Mouse (Mus musculus): ENCODE results near the gene Zc3h14. TPM values are rescaled to one million over a fixed set of nuclear protein-coding genes. Genes with fewer than 3 reads are reported as not detected.

The Zc3h14 gene
- total and polyA plus RNA-seq, 3 experiments: 74.9 to 429 (median 88.5) TPM

DNA sequence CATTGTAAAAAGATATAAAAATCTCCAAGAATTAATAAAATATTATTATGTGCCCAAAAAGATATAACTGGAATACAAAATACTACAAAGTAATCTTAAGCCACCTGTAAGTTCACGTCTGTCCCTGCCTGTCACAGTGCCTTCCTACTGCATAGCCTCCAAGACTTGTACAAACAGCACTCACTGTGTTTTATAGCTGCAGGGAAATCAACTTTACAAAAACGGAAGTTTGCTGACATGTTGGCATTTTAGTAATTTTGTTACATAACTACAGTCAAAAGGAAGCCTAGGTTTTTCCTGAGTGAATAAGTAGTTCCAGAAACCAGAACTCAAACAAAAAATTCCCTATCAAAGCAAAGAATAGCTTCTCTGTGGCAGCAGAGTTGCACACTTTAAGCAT lies 43.2 kb upstream of the Zc3h14 start:
- Histone ChIP-seq H3K4me3 (ENCODE audit: control insufficient read depth in 1 of 2, insufficient read depth in 1 of 2, low read depth in 2 of 2, low read length in 2 of 2) (no peak overlapping the region), H3K9ac (ENCODE audit: control insufficient read depth, low read depth, low read length, poor library complexity, severe bottlenecking) (no peak overlapping the region), H3K4me1 (ENCODE audit: control insufficient read depth in 1 of 2, insufficient read depth in 2 of 2, low read length in 2 of 2) (no peaks in the 10 kb centered on the region), H3K9me3 (replicated peaks; ENCODE audit: insufficient read depth, low read length) (no peaks in the 10 kb centered on the region), H3K27ac (ENCODE audit: control insufficient read depth, low read depth, low read length) (no peak overlapping the region), H3K79me2 (ENCODE audit: control insufficient read depth, insufficient read depth, low read length, poor library complexity) (no peaks in the 10 kb centered on the region), H3K27me3 (ENCODE audit: control insufficient read depth in 1 of 2, insufficient read depth in 2 of 2, low read length in 2 of 2) (no peaks in the 10 kb centered on the region), H3K36me3 (ENCODE audit: control insufficient read depth in 1 of 2, insufficient read depth in 2 of 2, low read length in 2 of 2) (no peaks in the 10 kb centered on the region)
- TF ChIP-seq GABPA (IDR thresholded peaks at IDR 0.05; ENCODE audit: low read depth, low read length) (no peak), EP300 (IDR thresholded peaks at IDR 0.05; ENCODE audit: low read depth in 1 of 2, low read length in 2 of 2) (no peak), ZNF384 (IDR thresholded peaks at IDR 0.05; ENCODE audit: low read depth, low read length) (no peak), ZKSCAN1 (IDR thresholded peaks at IDR 0.05; ENCODE audit: low read depth, low read length) (no peak), POLR2AphosphoS5 (IDR thresholded peaks at IDR 0.05; ENCODE audit: borderline replicate concordance, low read depth, low read length) (no peak), MEF2A (IDR thresholded peaks at IDR 0.05; ENCODE audit: extremely low read depth, insufficient replicate concordance, low read depth, low read length, poor library complexity, severe bottlenecking) (no peak), MYB (IDR thresholded peaks at IDR 0.05; ENCODE audit: low read depth, low read length) (no peak), BHLHE40 (IDR thresholded peaks at IDR 0.05; ENCODE audit: borderline replicate concordance, low read depth, low read length) (no peak), SIN3A (IDR thresholded peaks at IDR 0.05; ENCODE audit: low read length) (no peak), MAX (IDR thresholded peaks at IDR 0.05; ENCODE audit: low read length) (no peak), GATA1 (IDR thresholded peaks at IDR 0.05; ENCODE audit: low read depth, low read length) (no peak), TCF12 (IDR thresholded peaks at IDR 0.05; ENCODE audit: low read depth, low read length) (no peak)
- DNase-seq (ENCODE audit: low read depth, low spot score): no peak

DNA sequence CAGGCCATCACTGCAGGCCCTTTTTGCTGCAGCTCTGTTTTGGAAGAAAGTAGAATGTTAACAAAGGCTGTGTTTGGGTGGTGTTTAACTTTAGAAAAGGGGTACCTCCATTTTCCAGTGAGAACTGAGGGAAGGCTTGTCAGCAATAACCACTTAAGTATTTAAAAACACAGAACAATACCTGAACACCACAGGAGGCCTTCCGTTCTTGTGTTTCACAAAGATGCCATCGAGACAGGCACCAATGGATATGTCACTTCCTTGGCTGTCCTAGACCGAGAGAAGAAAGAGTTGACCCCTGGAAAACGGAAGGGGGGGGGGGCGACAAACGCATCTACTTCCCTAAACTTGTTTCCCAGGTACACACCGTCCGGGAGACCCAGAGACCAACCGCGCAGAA lies 42.8 kb upstream of the Zc3h14 start:
- Histone ChIP-seq H3K9me3 (replicated peaks; ENCODE audit: insufficient read depth, low read length) (no peaks in the 10 kb centered on the region), H3K79me2 (ENCODE audit: control insufficient read depth, insufficient read depth, low read length, poor library complexity) (no peaks in the 10 kb centered on the region), H3K27ac (ENCODE audit: control insufficient read depth, low read depth, low read length) (no peak overlapping the region), H3K4me1 (ENCODE audit: control insufficient read depth in 1 of 2, insufficient read depth in 2 of 2, low read length in 2 of 2) (no peaks in the 10 kb centered on the region), H3K9ac (ENCODE audit: control insufficient read depth, low read depth, low read length, poor library complexity, severe bottlenecking) (no peak overlapping the region), H3K36me3 (ENCODE audit: control insufficient read depth in 1 of 2, insufficient read depth in 2 of 2, low read length in 2 of 2) (no peaks in the 10 kb centered on the region), H3K4me3 (ENCODE audit: control insufficient read depth in 1 of 2, insufficient read depth in 1 of 2, low read depth in 2 of 2, low read length in 2 of 2) (no peak overlapping the region), H3K27me3 (ENCODE audit: control insufficient read depth in 1 of 2, insufficient read depth in 2 of 2, low read length in 2 of 2) (no peaks in the 10 kb centered on the region)
- no peak for DNase-seq (ENCODE audit: low read depth, low spot score)
- no peak for TF ChIP-seq GATA1 (IDR thresholded peaks at IDR 0.05; ENCODE audit: low read depth, low read length)
- no peak for TF ChIP-seq TCF12 (IDR thresholded peaks at IDR 0.05; ENCODE audit: low read depth, low read length)
- no peak for TF ChIP-seq GABPA (IDR thresholded peaks at IDR 0.05; ENCODE audit: low read depth, low read length)
- TF ChIP-seq EP300 (IDR thresholded peaks at IDR 0.05; ENCODE audit: low read depth in 1 of 2, low read length in 2 of 2): no peak
- no peak for TF ChIP-seq MYB (IDR thresholded peaks at IDR 0.05; ENCODE audit: low read depth, low read length)
- TF ChIP-seq TAL1 (IDR thresholded peaks at IDR 0.05; ENCODE audit: low read length): no peak
- no peak for TF ChIP-seq BHLHE40 (IDR thresholded peaks at IDR 0.05; ENCODE audit: borderline replicate concordance, low read depth, low read length)
- no peak for TF ChIP-seq MYC (IDR thresholded peaks at IDR 0.05; ENCODE audit: low read depth, low read length)
- TF ChIP-seq USF1 (IDR thresholded peaks at IDR 0.05; ENCODE audit: low read depth, low read length): no peak
- no peak for TF ChIP-seq MAZ (IDR thresholded peaks at IDR 0.05; ENCODE audit: low read depth, low read length)
- no peak for TF ChIP-seq JUND (IDR thresholded peaks at IDR 0.05; ENCODE audit: low read depth, low read length)
- TF ChIP-seq USF2 (IDR thresholded peaks at IDR 0.05; ENCODE audit: borderline replicate concordance in 1 of 2, insufficient read depth in 1 of 2, low read depth in 1 of 2, low read length in 2 of 2): no peak
- no peak for TF ChIP-seq HCFC1 (IDR thresholded peaks at IDR 0.05; ENCODE audit: low read depth, low read length)
- TF ChIP-seq NELFE (IDR thresholded peaks at IDR 0.05; ENCODE audit: low read depth, low read length): no peak
- no peak for TF ChIP-seq ZKSCAN1 (IDR thresholded peaks at IDR 0.05; ENCODE audit: low read depth, low read length)
- TF ChIP-seq MXI1 (IDR thresholded peaks at IDR 0.05; ENCODE audit: low read depth, low read length): no peak
- TF ChIP-seq MAFK (IDR thresholded peaks at IDR 0.05; ENCODE audit: borderline replicate concordance, low read depth, low read length): no peak
